Mouse (Mus musculus) embryonic facial prominence, embryonic 10.5 days (tissue): ENCODE measurements around the gene Dnaja3. TPM values are rescaled to one million over a fixed set of nuclear protein-coding genes. Genes with fewer than 3 reads are reported as not detected.
A peak's percentile ranks its signal among the peaks of the same experiment; 100 is the strongest.

Experiments used
- DNase-seq: peaks from one replicate; pipeline ENCODE4 v3.0.0-alpha.2; 2017; ENCODE audit warnings: low spot score
- H3K27ac ChIP-seq: fragments of 300-500 bp; sonication (generic); replicated peaks from 2 replicates; pipeline ENCODE4 v1.5.1; 2016; ENCODE audit warnings: mild to moderate bottlenecking
- H3K27me3 ChIP-seq: fragments of 300-500 bp; sonication (generic); replicated peaks from 2 replicates; pipeline ENCODE4 v1.6.1; 2016; ENCODE audit warnings: low read depth, mild to moderate bottlenecking; ENCODE audit not compliant: poor library complexity, severe bottlenecking
- H3K36me3 ChIP-seq: fragments of 300-500 bp; sonication (generic); replicated peaks from 2 replicates; pipeline ENCODE4 v1.6.1; 2016; ENCODE audit warnings: mild to moderate bottlenecking, moderate library complexity
- H3K4me1 ChIP-seq: fragments of 300-500 bp; sonication (generic); 2 replicates; pipeline ENCODE4 v1.6.1; 2016
- H3K4me3 ChIP-seq: fragments of 300-500 bp; sonication (generic); 2 replicates; pipeline ENCODE4 v1.5.1; 2016; ENCODE audit warnings: mild to moderate bottlenecking, moderate library complexity
- H3K9me3 ChIP-seq: fragments of 300-500 bp; sonication (generic); 2 replicates; pipeline ENCODE4 v1.6.1; 2016; ENCODE audit warnings: mild to moderate bottlenecking
- WGBS: fragments of 180-500 bp; shearing (Covaris S2); methylation state at CpG from one replicate; pipeline ENCODE4 v1.1.7; 2016; 5-methylcytosine and 5-hydroxymethylcytosine counted together
- polyA plus RNA-seq: library from polyadenylated mRNA; unstranded; fragments of >200 nt; fragmentation: Nextera tagmentation; extraction: Ambion mirVana; gene quantifications from 2 replicates; pipeline ENCODE4 v1.2.1, GENCODE M21; 2016

Gene Dnaja3
- polyA plus RNA-seq = 66.6 and 66.7 TPM in 2 replicates

DNA sequence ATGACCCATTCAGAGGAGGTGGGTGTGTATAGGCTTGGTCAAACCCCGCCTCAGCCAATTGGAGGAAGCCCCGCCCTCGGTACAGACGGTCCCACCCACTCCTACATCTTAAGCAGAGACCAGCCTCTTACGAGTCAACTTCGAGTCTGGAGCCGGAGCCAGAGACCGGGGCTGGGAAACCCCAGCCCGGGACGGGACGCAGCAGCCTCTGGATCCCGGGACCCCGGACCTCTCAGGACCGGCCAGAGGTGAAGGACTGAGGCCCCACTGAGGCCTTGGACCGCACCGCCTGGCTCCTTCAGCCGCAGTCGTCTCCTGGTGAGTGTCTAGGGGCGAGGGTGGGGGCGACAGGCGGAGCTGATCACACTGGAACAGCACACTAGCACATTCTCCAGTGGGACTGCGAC lies at the start of gene Dnaja3, which contains the start of gene Vasn:
Dnaja3 (plus strand) TSS at position 159 of the 407 bp plus-strand sequence.
Vasn (plus strand) TSS at position 111 of the 407 bp plus-strand sequence.
- Histone ChIP-seq H3K9me3 (no peaks in the 10 kb centered on the region), H3K27ac (peak within 1 kb of the TSS; percentile 91), H3K4me3 (peak within 1 kb of the TSS; percentile 85), H3K36me3 (peaks cover 17% of the 10 kb centered on the region), H3K27me3 (no peaks in the 10 kb centered on the region), H3K4me1 (peaks cover 70% of the 10 kb centered on the region)
- DNase-seq = peak; percentile 91
- 1% methylated on average over 22 of the region's 22 CpGs for WGBS

DNA sequence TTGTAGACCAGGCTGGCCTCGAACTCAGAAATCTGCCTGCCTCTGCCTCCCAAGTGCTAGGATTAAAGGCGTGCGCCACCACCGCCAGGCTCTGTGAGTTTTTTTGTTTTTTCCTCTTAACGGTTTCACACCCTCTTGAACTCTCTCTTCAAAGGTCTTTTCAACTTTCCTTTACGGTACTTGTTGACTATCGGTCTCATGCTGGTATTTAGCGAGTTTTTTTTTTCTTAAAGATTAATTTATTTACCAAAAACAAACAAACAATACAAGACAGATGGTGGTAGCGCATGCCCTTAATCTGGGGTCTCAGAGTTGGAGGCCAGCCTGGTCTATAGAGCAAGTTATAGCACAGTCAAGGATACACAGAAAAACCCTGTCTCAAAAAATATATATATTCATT lies 49.6 kb upstream of the Dnaja3 start:
- no peak for DNase-seq
- Histone ChIP-seq H3K4me1 (peaks cover 53% of the 10 kb centered on the region), H3K27ac (no peak overlapping the region), H3K4me3 (no peak overlapping the region), H3K36me3 (peaks cover 13% of the 10 kb centered on the region), H3K27me3 (no peaks in the 10 kb centered on the region), H3K9me3 (no peaks in the 10 kb centered on the region)
- 95% methylated on average over 9 of the region's 9 CpGs for WGBS

DNA sequence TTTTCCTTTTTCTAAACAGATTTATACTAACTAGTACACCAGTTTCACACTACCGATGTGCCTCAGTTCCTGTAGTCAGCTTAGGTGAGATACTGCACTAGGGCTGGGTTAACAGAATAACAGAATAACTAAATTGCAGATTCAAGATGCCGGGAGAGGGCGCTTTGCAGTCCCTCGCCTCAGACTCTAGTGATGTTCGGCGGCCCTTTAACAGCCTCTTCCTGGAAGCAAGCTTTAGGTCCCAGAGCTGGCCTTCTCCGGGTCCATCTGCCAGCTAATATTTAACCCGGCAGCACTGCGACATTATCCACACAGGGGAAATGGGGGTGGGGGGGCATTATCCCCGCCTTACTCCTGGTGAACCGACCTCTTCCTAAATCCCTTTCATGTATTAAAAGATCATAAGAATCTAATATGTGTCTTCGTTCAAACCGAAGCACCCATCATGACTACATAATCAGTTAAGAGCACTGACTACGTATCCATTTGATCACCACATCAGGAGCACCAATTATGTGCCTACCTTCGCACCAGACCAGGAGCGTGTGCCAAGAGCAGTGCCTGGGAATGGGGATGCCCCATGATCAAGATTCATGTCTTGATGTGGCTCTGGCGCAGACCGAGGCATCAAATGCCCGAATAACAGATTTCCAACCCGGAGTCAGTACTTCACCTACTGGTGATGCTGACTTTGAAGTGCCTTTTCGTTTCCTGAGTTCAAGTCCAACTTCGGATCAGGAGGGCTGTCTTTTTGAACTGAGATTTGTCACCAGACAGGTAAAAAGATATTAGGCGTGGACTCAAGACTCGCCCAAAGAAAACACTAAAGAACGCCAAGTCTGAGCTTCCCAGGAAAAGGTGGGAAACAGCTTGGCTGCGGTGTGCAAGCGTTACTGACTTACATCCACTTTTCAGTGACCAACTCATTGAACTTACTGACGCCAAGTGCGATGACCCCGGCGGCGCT lies 46.6 kb upstream of the Dnaja3 start:
- Histone ChIP-seq H3K4me1 (peaks cover 56% of the 10 kb centered on the region), H3K9me3 (no peaks in the 10 kb centered on the region), H3K4me3 (peak overlapping the region; percentile 83), H3K36me3 (peaks cover 13% of the 10 kb centered on the region), H3K27ac (peak overlapping the region; percentile 96), H3K27me3 (no peaks in the 10 kb centered on the region)
- 16% methylated on average over 32 of the region's 32 CpGs for WGBS
- peak; percentile 62 for DNase-seq

DNA sequence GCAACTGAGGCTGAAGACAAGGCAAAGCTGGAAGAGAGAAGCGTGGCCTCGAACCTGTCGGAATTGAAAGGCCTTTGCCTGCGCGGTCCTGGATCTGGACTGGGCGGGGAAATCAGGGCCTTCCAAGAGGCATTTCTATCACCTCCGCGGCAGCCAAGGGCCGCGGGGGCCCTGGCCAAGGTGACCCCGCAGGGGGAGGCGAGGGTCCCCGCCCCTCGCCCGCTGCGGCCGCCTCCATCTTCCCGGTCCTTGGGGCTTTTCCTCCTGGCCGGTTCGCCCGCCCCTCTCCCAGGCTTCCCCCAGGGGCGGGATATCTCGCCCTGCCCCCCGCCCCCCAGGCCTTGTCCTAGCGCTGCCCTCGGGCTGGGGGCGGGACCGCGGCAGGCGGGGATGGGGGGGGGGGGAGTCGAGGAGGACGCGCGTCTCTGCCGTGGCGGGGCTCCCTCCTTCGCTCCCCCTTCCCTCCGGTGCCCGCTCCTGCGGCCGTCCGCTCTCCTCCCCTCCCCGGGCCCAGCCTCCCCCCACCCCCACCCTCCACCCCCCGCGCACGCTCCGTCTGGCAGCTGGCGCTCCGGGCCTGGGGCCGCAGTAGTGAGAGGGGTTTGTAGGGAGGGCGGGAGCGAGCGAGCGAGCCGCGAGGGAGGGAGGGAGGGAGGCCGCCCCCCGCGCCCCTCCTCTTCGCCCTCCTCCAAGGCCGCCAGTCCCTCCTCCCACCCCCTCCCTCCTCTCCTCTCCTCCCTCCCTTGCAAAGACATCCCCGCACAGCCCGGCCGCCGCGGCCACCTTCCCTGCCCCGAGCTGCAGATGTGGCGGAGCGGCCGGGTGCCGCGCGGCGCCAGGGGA lies 45.6 kb upstream of the Dnaja3 start, which contains the start of gene Glis2:
Glis2 (plus strand) TSS at position 743 of the 843 bp plus-strand sequence.
- peaks cover 66% of the 10 kb centered on the region for H3K4me1 ChIP-seq
- no peaks in the 10 kb centered on the region for H3K9me3 ChIP-seq
- no peaks in the 10 kb centered on the region for H3K27me3 ChIP-seq
- under 1% methylated on average over 51 of the region's 74 CpGs for WGBS
- DNase-seq = peak; percentile 96
- H3K4me3 ChIP-seq = peak within 1 kb of the TSS; percentile 83
- H3K27ac ChIP-seq = peak within 1 kb of the TSS; percentile 96
- peaks cover 13% of the 10 kb centered on the region for H3K36me3 ChIP-seq

DNA sequence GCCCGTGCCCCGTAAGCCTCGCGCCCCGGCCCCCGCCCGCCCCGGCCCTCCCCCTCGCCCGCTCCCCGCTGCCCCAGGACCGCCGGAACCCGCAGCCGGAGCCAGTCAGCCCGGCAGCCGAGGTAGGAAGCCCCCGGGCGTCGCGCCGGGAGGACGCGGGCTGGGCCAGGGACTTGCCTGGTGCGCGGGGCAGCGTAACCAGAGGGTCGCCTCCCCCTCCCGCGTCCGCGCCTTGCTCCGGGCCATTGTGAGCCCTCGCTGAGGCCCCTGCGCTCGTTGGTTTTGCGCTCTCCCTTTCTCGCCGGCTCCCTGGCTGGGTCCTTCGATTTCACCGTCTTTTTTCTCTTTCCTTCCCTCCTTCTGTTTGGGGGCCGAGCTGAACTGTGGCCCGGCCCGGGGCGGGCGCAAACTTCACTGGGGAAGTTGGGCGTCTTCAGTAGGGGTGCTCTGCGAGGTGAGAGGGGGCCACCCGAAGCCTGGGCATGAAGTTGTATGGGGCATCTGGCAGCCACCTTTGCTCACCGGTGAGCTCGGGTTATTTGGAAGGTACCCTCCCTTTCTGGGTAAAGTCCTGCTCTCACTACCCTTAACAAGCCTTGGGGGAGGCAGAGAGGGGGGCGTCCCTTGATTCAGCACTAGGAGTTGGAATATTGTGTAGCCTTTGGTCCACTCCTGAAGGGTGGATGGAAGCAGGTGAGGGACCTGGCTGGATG lies 44.8 kb upstream of the Dnaja3 start:
- DNase-seq = no peak
- under 1% methylated on average over 46 of the region's 52 CpGs for WGBS
- peaks cover 74% of the 10 kb centered on the region for H3K4me1 ChIP-seq
- peak overlapping the region; percentile 83 for H3K4me3 ChIP-seq
- H3K27ac ChIP-seq = peak overlapping the region; percentile 96
- H3K27me3 ChIP-seq = no peaks in the 10 kb centered on the region
- H3K36me3 ChIP-seq = peaks cover 12% of the 10 kb centered on the region
- no peaks in the 10 kb centered on the region for H3K9me3 ChIP-seq

DNA sequence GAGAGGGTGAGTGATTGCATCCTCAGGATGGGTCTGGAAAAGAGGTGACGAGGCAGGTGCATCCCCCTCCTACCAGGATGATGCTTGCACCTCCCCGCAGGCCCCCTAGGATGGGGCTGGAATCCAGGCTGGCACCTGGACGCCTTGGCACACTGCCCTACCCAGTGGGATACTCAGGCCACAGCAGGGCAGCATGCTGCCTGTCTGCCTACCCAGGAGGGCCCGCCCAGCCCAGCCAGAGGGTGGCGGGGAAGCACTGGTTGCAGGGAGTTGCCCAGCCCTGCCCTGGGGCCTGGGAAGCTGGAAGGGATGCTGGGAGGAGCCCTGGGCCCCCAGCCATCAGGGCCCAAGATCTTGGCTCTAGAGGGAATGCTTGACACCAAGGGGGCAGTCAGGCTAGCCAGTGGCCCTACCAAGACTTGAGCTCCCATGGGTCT lies 44.2 kb upstream of the Dnaja3 start:
- peaks cover 80% of the 10 kb centered on the region for H3K4me1 ChIP-seq
- 0% methylated on average over 5 of the region's 5 CpGs for WGBS
- peak overlapping the region; percentile 83 for H3K4me3 ChIP-seq
- no peaks in the 10 kb centered on the region for H3K27me3 ChIP-seq
- peak; percentile 38 for DNase-seq
- H3K36me3 ChIP-seq = peaks cover 6% of the 10 kb centered on the region
- no peaks in the 10 kb centered on the region for H3K9me3 ChIP-seq
- H3K27ac ChIP-seq = peak overlapping the region; percentile 96

DNA sequence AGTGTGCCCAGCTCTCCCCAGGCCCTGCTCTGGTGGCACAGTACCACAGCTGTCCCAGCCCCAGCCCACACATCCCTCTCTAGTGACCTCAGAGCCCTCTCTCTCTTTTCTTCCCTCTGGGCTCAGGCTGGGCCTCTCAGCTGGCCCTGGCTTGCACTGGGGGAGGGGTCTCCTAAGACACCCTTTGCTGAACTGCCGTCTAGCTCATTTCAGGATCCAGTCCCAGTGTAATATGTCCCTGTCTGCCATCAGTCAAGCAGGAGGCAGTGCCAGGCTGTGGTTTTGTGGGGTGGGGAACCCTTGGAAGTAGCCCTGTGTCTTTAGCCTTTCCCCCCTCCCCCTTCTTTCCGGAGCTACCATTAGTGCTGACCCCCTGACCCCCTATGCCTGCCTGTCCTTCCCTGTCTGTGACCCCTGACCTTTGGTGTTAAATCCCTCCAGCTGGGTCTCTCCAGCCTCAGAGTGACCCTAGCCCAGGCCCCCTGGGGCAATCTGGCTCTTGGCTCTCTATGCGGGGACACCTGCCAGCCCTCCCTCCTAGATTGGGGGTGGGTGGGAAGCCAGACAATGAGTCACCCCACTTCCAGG lies 43.6 kb upstream of the Dnaja3 start:
- no peaks in the 10 kb centered on the region for H3K27me3 ChIP-seq
- peaks cover 87% of the 10 kb centered on the region for H3K4me1 ChIP-seq
- no peaks in the 10 kb centered on the region for H3K9me3 ChIP-seq
- H3K36me3 ChIP-seq = 0 out of 2 replicates have a peak, but pooled peaks cover 2% of the 10 kb centered on the region
- DNase-seq = peak; percentile 65
- 5% methylated on average over 3 of the region's 3 CpGs for WGBS
- H3K4me3 ChIP-seq = peak overlapping the region; percentile 83
- H3K27ac ChIP-seq = peak overlapping the region; percentile 96

DNA sequence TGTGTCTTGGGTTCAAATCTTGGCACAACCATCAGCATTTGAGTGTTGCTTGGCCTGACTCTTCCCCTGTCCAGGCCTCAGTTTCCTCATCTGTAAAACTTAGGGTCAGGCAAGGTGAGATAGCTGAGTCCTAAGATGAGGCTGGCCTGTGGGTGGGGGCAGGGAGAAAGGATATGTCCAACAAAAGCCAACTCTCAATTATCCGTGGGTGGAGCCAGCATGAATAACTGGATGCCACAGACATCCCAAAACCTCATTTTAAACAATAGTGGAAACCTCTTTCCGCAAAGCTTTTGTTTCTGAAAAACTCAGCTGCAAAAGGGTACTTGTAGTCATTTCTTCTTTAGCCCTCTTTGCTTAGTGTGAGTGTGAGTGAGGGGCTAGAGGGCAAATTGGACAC lies 43.0 kb upstream of the Dnaja3 start:
- 49% methylated on average over 2 of the region's 2 CpGs for WGBS
- peak overlapping the region; percentile 83 for H3K4me3 ChIP-seq
- DNase-seq = peak; percentile 7
- H3K36me3 ChIP-seq = 0 out of 2 replicates have a peak, but pooled peaks cover 2% of the 10 kb centered on the region
- H3K27ac ChIP-seq = peak overlapping the region; percentile 96
- no peaks in the 10 kb centered on the region for H3K27me3 ChIP-seq
- H3K4me1 ChIP-seq = peaks cover 93% of the 10 kb centered on the region
- H3K9me3 ChIP-seq = no peaks in the 10 kb centered on the region

DNA sequence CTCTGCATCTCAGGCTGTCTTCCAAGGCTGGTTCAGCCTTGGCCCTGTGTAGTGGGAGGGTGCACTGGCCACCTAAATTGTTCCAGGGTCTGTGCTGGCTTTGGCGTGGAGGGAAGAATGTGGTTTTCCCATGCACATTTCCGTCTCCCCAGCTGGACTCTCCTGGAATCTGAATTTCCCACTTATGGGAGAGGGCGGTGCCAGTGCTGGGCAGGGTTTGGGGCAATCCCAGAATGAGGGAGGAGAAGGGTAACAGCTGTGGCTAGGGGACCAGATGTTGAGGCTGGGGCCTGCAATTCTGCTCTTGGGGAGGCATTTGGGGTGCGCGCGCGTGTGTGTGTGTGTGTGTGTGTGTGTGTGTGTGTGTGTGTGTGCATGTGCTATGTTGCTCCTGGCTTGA lies 42.5 kb upstream of the Dnaja3 start:
- no peaks in the 10 kb centered on the region for H3K9me3 ChIP-seq
- H3K4me3 ChIP-seq = peak overlapping the region; percentile 83
- peak; percentile 27 for DNase-seq
- 0 out of 2 replicates have a peak, but pooled peaks cover 2% of the 10 kb centered on the region for H3K36me3 ChIP-seq
- 61% methylated on average over 7 of the region's 7 CpGs for WGBS
- H3K27ac ChIP-seq = peak overlapping the region; percentile 96
- H3K4me1 ChIP-seq = peaks cover 96% of the 10 kb centered on the region
- no peaks in the 10 kb centered on the region for H3K27me3 ChIP-seq

DNA sequence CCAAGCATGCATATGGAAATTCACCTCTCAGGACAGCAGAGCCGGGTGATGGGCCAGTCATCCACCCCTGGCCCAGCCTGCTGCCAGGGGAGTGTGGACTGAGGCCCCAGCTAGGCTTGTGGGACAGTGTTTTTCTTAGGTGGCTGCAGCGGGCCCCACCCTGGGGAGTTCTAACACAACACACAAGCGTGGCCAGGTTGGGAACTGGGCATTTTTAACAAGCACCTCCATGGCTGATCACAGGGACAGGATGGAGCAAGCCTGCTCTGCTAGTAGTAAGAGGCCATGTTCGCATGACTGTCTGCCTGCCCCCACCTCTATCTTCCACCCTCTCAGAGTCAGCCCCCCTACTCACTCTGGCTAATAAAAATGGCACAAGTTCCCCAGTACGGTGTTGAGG lies 41.7 kb upstream of the Dnaja3 start:
- H3K4me1 ChIP-seq = peaks cover 96% of the 10 kb centered on the region
- 68% methylated on average over 5 of the region's 5 CpGs for WGBS
- 0 out of 2 replicates have a peak, but pooled peaks cover 2% of the 10 kb centered on the region for H3K36me3 ChIP-seq

DNA sequence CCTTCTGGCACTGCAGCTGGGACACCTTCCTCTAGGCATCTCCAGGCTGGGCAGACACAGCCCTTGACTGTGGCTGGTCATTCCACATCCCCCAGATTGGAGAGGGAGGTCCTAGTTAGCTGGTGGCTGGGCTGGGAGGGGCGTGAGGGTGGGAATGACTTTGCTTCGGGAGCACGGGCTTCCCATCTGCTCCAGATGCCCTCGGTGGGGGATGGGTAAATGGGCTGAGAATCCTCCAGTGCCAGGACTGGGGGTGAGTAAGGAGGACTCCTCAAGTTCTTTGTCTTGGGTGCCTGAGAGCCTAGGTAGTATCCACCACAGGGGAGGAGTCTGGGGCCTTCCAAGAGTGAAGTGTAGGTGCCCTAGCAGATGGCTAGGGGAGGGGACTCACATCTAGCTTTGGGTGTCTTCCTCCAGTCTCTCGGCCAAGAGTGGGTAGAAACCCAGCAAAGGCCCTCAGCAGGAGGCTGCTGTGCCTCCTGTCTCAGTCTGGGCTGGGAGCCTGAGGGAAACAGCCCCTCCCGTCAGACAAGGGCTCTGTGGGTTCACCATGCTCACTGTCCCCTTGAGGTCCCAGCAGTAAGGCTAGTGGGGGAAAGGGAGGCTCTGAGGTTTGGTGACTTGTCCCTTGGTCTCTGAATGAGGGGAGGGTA lies 40.8 kb upstream of the Dnaja3 start:
- H3K36me3 ChIP-seq = 0 out of 2 replicates have a peak, but pooled peaks cover 2% of the 10 kb centered on the region
- H3K4me1 ChIP-seq = peaks cover 96% of the 10 kb centered on the region
- H3K4me3 ChIP-seq = peak overlapping the region; percentile 83; the same call in 1 of the 2 replicates
- no peaks in the 10 kb centered on the region for H3K27me3 ChIP-seq
- peak; percentile 40 for DNase-seq
- peak overlapping the region; percentile 96 for H3K27ac ChIP-seq
- 22% methylated on average over 6 of the region's 6 CpGs for WGBS
- no peaks in the 10 kb centered on the region for H3K9me3 ChIP-seq

More for the DNA sequence above, 41.7 kb upstream of the Dnaja3 start:
- peak; percentile 8 for DNase-seq
- H3K27me3 ChIP-seq = no peaks in the 10 kb centered on the region
- no peaks in the 10 kb centered on the region for H3K9me3 ChIP-seq
- H3K4me3 ChIP-seq = peak overlapping the region; percentile 83
- peak overlapping the region; percentile 96; the same call in 1 of the 2 replicates for H3K27ac ChIP-seq
